Mouse (Mus musculus) urinary bladder, postnatal 36 days (tissue): ENCODE data around the gene Srgap1.

Experiments
- DNase-seq, 2 experiments: peaks; one replicate each; pipeline ENCODE4 v3.0.0; 2022; ENCODE audit warnings: low spot score in 2 of 2, mixed read lengths in 1 of 2

Srgap1 gene

DNA sequence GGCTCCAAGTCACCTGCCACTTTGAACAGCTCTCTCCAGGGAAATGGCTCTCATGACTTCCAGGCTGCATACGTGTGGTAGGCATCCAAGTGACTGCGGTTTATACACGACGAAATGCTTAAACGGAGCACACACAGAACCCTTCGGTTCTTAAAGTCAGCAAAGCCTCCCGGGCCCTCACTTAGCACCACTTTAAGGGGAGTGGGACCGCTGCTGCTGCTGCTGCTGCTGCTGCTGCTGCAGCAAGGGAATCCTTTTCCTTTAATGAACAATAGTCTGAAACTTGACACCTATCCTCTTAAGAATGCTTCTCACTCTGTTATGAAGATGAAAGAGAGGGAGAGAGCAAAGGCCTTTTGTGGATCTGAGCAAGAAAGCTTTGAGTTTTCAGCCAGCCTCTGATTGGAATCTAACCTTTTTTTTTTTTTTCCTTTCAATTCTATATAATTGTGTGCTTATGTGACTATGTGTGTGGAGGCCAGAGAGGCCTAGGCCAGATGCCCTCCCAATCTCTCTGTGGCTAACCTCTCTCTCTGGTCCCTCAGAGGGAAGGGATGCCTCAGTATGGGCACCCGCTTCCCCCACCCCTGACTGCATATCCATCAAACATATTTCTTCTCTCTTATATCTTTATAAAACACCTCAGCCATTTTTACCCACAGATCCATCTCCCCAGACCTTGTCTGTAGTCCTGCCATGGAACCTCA is 161.4 kb downstream of the Srgap1 start:
- no peak for DNase-seq

DNA sequence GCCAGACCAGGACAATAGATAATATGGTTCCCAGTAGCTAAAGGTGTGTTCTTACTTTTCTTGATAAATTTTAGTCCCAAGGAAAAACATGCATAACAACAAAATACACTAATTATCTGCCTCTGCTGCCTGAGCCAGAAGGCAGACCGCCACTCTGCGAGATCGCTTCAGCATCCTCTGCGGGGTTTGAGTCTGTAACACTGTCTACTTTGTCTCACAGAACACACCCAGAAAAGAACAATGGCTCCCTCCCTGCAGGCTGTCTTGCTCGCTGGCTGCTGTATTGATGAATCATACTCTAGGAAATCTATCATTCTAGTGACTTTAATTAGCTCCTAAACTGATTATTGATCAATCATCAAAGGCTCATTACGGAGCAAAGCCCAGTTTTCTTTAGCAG is 164.7 kb downstream of the Srgap1 start:
- no peak for DNase-seq

DNA sequence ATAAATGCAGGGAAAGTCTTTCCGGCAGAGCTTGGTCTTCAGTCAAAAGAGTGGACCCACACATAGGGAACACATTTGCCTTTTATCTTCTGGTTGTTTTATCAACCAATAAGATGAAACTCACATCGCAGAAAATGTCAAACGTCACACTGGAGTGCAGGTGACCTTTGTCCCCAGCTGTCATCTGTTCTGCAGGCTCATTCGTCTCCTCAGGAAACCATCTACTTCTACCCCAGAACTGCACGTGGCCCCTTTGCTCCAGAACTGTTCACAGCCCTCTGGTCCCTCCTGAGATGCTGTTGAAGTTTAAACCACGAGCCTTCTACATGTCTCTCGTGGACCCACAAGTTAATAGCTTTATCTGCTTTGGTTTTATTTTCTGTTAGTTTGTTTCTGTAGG is 168.3 kb downstream of the Srgap1 start:
- DNase-seq = no peak

DNA sequence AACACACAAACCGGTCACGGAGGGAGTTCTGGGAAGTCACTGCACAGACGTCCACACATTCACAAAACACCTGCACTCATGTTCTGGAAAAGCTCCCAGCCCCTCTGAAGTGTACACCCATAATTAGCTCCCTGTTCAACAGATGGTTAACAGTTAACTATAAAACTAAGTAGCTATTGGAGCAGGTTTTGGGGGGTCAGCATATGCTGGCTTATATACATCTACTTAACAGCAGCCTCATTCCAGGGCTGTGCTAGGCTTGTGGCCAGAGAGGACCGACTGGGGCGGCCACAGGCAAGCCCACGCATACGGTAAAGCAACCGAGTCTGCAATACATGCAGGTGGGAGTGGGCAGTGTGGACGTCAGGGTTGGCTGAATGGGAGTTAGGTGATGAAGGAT is 169.2 kb downstream of the Srgap1 start:
- no peak for DNase-seq

DNA sequence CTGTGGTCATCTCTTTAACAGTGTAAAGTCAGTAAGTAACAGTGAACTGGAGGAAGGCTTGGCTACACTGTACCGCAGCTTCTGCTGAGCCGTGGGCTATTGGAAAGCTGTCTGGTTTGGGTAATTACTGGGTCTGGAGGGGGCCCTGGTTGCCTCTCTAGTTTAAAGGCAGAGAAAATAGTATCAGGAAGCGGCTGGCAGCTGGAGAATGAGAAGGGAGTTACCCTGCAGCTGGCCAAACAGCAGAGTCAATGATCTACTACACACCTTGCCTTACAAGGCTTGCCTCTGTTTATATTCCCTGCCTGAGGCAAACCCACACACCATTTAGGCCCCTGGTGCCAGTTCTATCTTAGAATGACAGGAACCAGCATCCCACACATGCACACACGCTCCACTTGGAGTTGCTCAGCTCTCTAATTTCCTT is 174.0 kb downstream of the Srgap1 start:
- DNase-seq = no peak

DNA sequence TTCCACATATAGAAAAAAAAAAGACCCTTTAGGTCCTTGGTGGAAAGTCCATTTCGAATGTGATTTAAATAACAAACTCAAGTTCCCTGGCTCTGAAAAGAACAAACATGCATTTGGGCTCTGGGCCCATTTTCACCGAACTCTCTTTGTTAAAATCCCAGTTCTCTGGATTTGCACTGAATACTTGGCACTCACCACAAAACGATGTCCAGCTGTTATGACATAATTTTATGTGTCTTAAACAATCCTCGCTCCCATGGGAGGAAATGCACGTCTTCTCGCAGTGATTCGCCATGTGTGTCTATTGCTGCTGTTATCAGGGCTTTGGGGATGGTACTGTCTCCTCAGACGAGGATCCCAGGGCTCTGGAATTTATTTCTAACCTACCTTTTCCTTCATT is 177.2 kb downstream of the Srgap1 start:
- DNase-seq = no peak

DNA sequence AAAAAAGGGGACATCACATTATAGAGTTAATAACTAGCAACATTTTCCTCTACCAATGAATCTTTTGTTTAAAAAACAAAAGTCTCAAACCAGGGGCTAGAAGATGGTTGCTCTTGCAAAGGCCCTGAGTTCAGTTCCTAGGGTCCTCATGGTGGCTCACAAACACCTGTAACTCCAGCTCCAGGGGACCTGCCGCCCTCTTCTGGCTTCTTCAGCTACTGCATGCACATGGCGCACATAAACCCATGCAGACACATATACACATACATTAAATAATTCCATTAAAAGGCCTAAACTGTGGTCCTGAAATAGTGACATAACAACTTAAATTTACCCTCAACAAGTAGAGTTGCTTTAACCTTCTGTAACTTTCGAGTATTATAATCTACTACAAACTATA is 178.9 kb downstream of the Srgap1 start:
- DNase-seq = no peak

DNA sequence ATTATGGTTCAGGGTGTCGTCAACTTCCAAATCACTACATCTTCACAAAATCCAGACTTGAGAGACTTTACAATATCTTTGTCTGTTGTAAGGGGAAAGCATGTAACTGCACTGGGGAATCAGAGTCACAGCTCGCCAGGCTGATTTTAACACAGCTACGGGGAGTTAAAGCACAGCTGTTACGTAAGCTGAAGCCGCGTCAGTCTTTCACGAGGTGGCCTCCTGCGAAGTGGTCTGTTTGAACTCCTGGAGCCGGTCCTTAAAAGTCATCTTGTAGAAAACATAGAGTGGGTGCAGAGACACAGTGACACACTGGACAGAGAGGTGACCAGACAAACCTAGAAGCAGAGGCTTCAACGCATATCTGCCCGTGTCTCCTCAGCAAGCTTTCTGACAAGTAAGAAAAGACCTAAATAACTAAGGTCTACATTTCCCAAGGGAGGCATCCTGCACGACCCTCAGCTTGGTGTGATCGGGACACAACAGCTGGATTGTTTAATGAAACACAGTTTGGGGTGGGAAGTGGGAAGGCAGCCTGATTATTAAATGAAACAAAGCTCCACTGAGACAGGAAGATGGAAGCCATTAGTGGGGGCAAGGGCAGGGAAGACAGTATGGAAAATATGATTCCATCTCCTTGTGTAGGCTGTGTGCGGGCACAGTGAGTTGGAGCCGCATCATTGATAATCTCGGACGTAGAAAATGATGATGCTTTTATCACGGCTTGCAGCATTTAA is 181.4 kb downstream of the Srgap1 start:
- DNase-seq = no peak

DNA sequence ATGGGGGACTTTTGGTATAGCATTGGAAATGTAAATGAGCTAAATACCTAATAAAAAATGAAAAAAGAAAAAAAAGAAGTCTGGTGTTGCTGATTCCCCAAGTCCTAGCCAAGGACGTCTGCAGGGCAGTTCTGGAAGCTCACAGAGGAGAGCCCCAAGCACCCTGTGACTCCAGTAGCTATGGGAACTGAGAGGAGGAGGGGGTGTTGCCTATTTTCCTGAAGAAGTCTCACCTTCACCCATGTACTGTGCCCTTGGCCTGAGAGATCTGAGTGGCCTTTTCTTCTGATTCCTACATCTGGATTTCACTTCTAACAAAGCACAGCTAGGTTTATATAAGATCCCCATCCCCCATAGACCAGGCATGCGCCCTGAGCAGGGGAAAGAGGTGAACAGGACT is 186.2 kb downstream of the Srgap1 start:
- no peak for DNase-seq

DNA sequence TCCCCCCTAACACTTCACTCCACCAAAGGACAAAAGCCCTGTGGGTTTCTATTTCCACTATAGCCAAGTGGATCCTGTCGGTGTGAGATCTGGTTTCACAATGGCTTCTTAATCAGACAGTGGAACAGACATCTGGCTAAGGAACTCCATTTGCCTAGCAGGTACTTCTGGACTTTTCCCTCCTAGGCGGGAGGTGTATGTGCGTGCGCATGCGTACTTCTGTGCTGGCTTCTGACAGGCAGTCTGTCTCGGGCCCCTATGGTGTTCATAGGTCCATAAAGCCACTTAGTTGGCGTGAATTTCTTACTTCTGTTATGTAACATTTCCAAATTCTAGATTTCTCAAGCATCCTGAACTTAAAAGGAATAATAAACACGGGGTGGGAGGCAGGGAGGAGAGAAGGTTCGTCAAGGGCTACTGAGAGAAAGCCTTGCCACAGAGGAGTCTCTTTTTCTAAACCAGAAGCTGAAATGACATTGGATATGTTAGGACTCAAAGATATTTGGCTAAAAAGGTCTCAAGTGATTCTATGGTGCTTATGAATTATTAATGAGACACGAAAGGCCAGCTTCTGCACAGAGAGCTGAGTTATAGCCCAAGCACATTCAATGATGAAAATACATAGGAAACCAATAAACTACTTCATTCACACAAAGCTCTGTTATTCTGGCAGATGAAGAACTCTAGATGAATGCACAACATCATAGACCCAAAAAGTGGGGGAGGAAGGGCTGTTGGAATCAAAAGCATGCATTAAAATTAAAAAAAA is 187.1 kb downstream of the Srgap1 start:
- DNase-seq = no peak

DNA sequence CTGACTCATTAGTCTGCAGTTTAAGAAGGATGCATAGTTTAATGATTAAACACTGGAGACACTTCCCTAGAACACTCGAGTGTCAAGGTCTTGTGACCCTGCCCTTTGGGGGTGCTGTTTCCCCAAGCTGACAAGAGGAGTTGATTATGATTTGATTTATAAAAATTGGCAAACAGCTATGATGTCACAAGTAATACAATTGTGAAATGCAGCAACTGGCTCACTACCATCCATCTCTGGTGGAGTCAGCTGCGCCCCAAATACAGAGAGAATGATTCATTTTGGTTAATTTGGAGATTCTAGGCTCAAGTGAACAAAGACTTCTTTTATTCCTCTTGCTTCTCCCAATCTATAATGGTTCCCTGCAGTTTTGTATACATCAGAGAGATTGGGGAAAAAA is 188.2 kb downstream of the Srgap1 start:
- DNase-seq = no peak

DNA sequence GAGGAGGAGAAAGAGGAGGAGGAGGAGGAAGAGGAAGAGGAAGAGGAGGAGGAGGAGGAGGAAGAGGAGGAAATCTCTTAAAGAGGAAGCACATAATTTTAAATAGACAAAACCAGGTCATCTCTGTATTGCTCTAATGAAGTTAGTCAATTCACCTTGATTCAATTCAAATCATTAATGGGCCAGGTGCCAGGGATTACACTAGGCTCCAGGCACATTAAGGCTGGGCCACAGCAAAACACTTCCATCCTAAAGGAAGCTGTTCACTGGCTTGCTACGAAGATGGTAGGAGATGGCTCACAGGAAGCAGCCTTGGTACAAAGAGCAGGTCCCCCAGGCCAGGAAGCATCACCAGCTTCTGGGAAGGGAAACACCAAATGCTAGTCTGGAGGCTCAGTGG is 189.0 kb downstream of the Srgap1 start:
- DNase-seq = no peak

DNA sequence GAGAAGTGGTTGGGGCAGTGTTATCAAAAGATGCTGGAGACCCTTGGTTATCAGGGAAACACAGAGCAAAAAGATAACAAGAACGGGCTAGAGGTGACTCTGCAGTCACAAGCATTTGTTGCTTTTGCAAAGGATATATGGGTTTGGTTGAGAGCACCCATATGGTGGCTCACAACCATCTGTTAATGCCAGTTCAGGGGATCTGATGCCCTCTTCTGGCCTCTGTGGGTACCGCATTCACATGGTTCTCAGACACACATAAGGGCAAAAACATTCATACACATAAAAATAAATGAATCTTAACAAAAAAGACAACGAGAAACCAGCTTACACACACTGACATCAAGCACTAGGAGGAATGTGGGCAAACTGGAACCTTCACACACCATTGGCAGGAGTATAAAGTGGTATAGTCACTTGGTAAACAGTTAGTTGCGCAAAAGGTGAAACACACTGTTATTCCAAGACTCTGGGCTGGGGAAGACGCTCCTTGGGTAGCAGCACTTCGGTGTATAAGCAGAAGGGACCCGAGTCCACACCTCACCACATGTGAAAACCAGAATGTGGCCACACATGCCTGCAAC is 191.2 kb downstream of the Srgap1 start:
- no peak for DNase-seq

DNA sequence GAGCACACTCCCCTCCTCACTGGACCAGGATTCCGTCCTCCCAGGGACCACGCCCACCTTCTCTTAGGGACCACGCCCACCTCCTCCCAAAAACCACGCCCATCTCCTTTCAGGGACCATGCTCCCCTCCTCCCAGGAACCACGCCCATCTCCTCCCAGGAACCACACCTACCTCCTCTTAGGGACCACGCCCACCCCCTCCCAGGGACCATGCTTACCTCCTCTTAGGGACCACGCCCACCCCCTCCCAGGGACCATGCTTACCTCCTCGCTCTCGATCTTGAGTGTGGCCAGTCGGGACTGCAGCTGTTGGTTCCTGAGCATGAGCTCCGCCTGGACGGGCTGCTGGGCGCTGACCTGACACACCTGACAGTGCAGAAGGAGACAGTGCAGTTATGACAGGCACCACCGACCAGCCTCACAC is 193.7 kb downstream of the Srgap1 start:
- DNase-seq = no peak

DNA sequence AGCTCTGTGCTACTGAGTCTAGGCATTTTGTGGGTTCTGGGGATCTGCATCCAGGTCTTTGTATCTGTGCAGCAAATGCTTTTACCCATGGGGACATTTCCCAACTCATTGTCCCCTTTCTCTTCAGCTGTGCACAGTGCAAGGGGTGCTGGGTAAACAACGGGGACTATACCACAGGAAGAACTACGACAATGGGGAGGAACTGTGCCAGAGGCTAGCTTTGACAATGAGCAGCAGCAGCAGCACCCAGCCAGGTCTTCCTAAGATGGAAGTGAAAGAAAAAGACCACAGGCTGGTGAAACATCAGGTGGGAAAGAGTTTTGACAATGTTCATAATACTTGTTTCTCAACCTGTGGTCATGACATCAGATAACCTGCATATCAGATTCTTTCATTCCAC is 197.6 kb downstream of the Srgap1 start:
- DNase-seq = no peak

DNA sequence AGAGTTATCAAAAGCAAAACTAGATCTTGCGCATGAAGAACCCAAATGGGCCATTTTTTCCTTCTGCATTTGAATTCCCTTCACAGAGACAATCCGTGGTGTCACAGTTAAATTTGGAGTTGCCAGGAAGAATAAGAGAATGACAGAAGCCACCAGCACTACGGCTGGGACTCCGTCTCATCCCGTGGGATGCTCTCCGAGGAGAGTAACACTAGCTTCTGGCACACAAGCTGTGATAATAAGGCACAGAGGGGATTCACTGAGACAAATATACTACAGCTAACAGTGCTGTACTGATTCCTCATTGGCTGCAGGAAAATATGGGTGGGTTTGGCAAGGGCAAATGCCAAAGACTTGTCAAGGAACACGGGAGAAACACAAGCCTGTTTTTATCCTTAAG is 201.4 kb downstream of the Srgap1 start:
- DNase-seq = no peak

DNA sequence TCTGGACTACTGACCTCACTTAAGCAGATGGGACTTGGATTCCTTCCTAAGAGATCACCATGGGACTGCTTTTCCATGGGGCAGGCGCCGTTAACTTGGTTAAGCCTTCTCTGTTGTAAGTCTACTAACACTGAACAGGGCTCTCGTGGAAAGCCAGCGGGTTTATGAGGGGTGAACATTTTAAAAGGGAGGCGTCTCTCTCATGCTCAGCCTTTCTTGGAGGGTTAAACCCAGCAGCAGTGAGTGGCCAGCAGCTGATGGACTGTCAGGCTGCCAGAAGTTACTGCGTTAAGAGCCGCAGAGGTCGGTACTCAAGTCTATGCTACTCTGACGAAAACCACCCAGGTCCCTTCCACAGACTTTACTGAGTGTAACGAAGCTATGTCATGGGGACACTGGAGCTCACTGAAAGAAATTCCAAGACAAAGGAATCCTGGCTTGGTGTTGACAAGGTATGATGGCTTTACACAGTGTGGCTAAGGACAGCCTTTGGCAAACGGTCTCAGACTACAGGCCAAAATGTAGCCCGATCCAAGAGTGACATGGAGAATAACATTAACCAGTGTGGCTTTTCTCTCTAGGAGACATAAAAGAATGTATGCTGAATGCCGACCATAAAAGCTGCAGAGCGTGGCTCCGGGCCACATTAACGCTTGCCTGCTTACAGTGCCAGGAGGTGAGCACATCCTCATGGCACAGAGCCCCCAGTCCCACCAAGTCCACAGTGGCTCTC is 209.8 kb downstream of the Srgap1 start:
- peak in 1 of 2 experiments; percentile 31 for DNase-seq

DNA sequence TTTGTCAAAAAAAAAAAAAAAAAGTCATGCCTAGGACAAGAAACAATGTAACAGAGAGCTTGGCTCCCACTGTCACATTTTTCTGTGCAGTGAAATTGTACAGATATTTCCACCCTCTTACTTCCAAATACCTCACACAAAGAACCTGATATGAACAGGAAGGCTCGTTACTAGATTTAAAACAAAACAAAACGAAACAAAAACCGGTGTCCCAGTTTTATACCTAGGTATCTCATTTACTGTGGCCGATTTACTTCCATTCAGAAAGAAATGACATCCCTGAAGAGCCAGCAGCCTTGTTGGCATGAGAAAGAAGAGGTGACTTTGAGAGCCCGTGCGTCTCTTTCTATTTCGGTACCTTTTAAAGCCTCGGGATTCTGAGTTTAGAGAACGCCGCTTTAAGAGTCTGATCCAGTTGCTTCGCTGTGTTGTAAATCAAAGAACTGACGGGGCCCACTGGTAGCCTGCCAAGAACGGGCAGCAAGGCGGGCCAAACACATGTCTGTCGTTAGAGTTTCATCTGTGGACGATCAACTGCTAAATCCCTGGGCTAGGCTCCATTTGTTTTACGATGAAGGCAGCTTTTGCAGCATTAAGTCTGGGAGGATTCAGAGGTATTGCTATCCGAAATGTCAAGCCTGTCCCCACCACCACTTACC is 210.5 kb downstream of the Srgap1 start:
- DNase-seq = peak; percentile 61 to 78

DNA sequence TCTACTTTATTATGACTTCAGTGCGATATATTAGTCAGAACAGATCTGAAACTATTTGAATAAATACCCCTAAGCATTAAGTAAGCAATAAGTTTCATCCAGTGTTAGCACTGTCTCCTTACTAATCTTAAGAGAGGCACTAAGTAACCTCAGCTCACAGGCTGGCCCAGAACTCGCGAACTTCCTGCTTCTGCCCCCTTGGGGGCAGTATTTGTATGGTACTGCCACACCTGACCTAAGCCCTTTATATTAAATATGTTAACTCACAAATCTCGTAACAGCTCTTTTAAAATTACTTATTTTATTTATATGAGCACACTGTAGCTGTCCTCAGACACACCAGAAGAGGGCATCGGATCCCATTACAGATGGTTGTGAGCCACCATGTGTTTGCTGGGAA is 213.7 kb downstream of the Srgap1 start:
- DNase-seq = no peak

DNA sequence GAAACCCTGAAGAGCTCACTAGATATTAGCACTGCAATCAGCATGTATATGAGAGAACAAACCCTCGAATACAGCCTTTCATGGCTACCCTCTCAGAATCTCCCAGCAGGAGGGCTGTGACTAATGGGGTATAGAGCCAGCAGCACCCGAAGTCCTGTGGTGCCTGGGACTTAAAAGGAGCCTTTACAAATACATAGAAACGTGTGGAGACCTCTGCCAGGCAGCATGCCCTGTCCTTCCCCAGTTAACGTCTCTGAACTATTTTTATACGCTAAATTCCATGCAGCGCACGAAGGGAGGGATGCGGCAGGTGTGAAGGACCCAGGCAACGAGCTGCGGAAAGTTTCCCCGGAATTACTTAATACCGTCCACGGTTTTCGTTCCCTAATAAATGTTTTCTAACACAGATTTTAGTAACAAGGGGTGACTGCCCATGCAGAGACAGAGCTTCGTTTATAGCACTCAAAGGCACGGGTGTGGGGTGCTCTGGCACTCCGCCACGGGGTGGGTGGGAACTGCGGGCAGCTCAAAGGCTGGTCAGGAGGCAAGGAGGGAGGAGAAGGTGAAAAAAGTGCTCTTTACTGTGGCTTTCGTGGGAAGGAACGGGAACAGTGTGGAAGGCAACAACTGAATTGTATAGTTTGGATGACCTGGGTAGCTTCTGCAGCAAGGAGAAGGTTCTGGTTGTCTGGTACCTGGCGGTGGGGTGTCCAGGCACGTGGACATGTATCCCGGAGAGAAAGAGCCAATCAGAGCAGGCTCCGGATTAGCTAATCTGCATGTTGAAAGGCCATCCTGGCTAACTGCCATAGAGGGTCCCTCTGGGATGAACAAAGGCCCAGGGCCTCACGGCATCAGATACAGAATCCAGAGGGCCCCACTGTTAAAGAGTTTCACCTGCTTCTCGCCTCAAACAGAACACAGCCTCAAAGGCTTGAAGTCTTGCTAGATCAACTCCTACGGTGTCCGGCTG is 216.5 kb downstream of the Srgap1 start:
- DNase-seq = no peak
